Mouse (Mus musculus) midbrain, postnatal 0 days (tissue): ENCODE measurements around the gene Lypd6b. TPM values are rescaled to one million over a fixed set of nuclear protein-coding genes. Genes with fewer than 3 reads are reported as not detected.
A peak's percentile ranks its signal among the peaks of the same experiment; 100 is the strongest.

Source experiments
- ATAC-seq: fragments of 200-750 bp; cut with Nextera tagmentation; 2 replicates; pipeline ENCODE4 v1.8.0; 2017; ENCODE audit warnings: moderate number of reproducible peaks, mild to moderate bottlenecking, moderate TSS enrichment, moderate library complexity; ENCODE audit not compliant: low FRiP score
- DNase-seq: peaks from one replicate; pipeline ENCODE4 v3.0.0-alpha.2; 2015; ENCODE audit warnings: low spot score
- H3K27ac ChIP-seq: fragments of 300-500 bp; sonication (generic); 2 replicates; pipeline ENCODE4 v1.5.1; 2014; ENCODE audit warnings: low read depth, mild to moderate bottlenecking, low read length, mixed read lengths
- H3K27me3 ChIP-seq: fragments of 300-500 bp; sonication (generic); 2 replicates; pipeline ENCODE4 v1.6.1; 2014; ENCODE audit warnings: low read length, control low read depth, mixed read lengths; ENCODE audit not compliant: insufficient read depth
- H3K36me3 ChIP-seq: fragments of 300-500 bp; sonication (generic); 2 replicates; pipeline ENCODE4 v1.6.1; 2014; ENCODE audit warnings: low read length, control low read depth, mixed read lengths; ENCODE audit not compliant: insufficient read depth
- H3K4me1 ChIP-seq: fragments of 300-500 bp; sonication (generic); 2 replicates; pipeline ENCODE4 v1.6.1; 2014; ENCODE audit warnings: mild to moderate bottlenecking, control low read depth, antibody characterized with exemption, low read length, mixed read lengths; ENCODE audit not compliant: insufficient read depth
- H3K4me2 ChIP-seq: fragments of 300-500 bp; sonication (generic); 2 replicates; pipeline ENCODE4 v1.6.1; 2014; ENCODE audit warnings: low read depth, mild to moderate bottlenecking, low read length, mixed read lengths; ENCODE audit not compliant: poor library complexity, severe bottlenecking
- H3K4me3 ChIP-seq: fragments of 300-500 bp; sonication (generic); 2 replicates; pipeline ENCODE4 v1.5.1; 2014; ENCODE audit warnings: low read depth, mild to moderate bottlenecking, low read length, moderate library complexity
- H3K9ac ChIP-seq: fragments of 300-500 bp; sonication (generic); replicated peaks from 2 replicates; pipeline ENCODE4 v1.6.1; 2014; ENCODE audit warnings: mild to moderate bottlenecking, low read length, moderate library complexity, mixed read lengths; ENCODE audit not compliant: poor library complexity, severe bottlenecking
- H3K9me3 ChIP-seq: fragments of 300-500 bp; sonication (generic); 2 replicates; pipeline ENCODE4 v1.6.1; 2016; ENCODE audit warnings: low read length, control low read depth
- CTCF ChIP-seq: IDR thresholded peaks from 2 replicates; pipeline ENCODE4 v1.5.1; 2016; ENCODE audit warnings: antibody characterized with exemption, mild to moderate bottlenecking
- WGBS: fragments of 180-500 bp; shearing (Covaris S2); extraction: QIAGEN DNeasy Blood & Tissue Kit; methylation state at CpG from one replicate; pipeline ENCODE4 v1.1.7; 2014; 5-methylcytosine and 5-hydroxymethylcytosine counted together
- polyA plus RNA-seq: library from polyadenylated mRNA; unstranded; fragments of >200 nt; fragmentation: Nextera tagmentation; extraction: Ambion mirVana; gene quantifications from 2 replicates; pipeline ENCODE4 v1.2.1, GENCODE M21; 2015
- total RNA-seq: library from RNA; depleted of rRNA; stranded (reverse); fragments of >200 nt; gene quantifications from 2 replicates; pipeline ENCODE4 v1.2.3, GENCODE M21; 2014

Lypd6b gene
- total and polyA plus RNA-seq, 2 experiments from 2014 or later = 18.6 to 28.1 TPM

DNA sequence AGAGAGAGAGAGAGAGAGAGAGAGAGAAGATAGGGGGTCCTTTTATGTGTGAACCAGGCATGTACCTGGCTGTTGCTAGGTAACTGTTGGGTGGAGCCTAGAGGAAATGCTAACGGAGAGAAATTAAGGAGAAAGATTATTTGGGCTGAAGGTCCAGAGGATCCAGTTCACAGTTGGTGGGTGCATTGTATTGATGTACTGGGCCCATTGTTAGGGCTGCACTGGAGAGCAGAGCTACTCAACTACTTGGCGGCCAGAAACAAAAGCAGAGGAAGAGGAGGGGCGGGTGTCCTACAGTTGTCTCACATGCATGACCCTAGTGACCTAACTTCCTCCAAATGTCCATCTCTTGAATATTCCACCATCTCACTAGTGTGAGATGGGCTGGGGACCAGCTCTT, 96.5 kb downstream of the Lypd6b start:
- ATAC-seq (no peak), DNase-seq (no peak)
- Histone ChIP-seq H3K9ac (no peak overlapping the region), H3K27ac (no peak overlapping the region), H3K9me3 (no peaks in the 10 kb centered on the region), H3K36me3 (no peaks in the 10 kb centered on the region), H3K4me3 (no peak overlapping the region), H3K4me1 (no peaks in the 10 kb centered on the region; the same call in 1 of the 2 replicates), H3K27me3 (no peaks in the 10 kb centered on the region), H3K4me2 (no peak overlapping the region)
- TF ChIP-seq CTCF = no peak
- 23% methylated on average over 3 of the region's 3 CpGs for WGBS

DNA sequence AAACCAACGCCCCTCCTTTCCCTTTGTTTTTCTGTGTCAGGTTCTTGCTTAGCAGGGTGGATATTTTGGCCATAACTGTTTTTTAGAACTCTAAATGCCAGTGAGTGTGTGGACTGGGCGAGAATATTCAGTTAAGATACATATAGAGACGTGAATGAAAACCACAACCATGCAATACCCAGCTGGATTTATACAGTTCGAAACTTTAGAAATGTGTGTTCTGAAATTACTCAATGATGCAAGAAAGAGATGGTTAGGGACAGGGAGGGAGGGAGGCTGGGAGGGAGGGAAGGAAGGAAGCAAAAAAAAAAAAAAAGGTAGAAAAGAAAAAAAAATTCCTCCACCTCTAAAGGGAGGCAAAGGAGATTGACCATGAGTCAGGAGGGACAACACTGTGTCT, 98.7 kb downstream of the Lypd6b start:
- no peak overlapping the region for H3K9ac ChIP-seq
- H3K27ac ChIP-seq = no peak overlapping the region
- H3K9me3 ChIP-seq = no peaks in the 10 kb centered on the region
- ATAC-seq (no peak), DNase-seq (no peak)
- H3K36me3 ChIP-seq = no peaks in the 10 kb centered on the region
- no peak overlapping the region for H3K4me2 ChIP-seq
- no peak for TF ChIP-seq CTCF
- no peaks in the 10 kb centered on the region for H3K27me3 ChIP-seq
- H3K4me1 ChIP-seq = no peaks in the 10 kb centered on the region; the same call in 1 of the 2 replicates
- no peak overlapping the region for H3K4me3 ChIP-seq
- 92% methylated on average over 4 of the region's 4 CpGs for WGBS

DNA sequence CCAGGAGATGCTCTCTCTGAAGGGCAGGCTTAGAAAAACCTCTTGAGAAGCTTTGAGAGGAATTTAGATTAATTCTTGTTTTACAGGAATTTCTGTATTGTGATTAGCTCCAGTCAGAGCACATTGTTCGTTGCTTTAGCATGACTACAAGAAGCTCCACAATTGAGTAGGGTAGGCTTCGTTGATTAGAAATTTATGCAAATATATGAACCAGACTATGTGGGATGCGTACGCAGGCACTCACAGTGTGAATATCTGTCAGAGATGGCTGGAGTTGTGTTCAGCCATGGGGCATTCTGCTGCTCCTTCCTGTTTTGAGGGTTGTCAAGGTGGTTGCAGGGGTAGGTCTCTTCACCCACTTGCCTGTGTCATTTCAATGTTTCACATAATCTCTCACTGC, 100.9 kb downstream of the Lypd6b start:
- WGBS = 68% methylated on average over 4 of the region's 4 CpGs
- no peak for DNase-seq
- H3K36me3 ChIP-seq = no peaks in the 10 kb centered on the region
- no peak overlapping the region for H3K4me3 ChIP-seq
- no peaks in the 10 kb centered on the region; the same call in 1 of the 2 replicates for H3K4me1 ChIP-seq
- TF ChIP-seq CTCF = no peak
- no peak overlapping the region for H3K4me2 ChIP-seq
- no peaks in the 10 kb centered on the region for H3K27me3 ChIP-seq
- no peak overlapping the region for H3K27ac ChIP-seq
- H3K9ac ChIP-seq = no peak overlapping the region
- no peaks in the 10 kb centered on the region for H3K9me3 ChIP-seq
- ATAC-seq = no peak

DNA sequence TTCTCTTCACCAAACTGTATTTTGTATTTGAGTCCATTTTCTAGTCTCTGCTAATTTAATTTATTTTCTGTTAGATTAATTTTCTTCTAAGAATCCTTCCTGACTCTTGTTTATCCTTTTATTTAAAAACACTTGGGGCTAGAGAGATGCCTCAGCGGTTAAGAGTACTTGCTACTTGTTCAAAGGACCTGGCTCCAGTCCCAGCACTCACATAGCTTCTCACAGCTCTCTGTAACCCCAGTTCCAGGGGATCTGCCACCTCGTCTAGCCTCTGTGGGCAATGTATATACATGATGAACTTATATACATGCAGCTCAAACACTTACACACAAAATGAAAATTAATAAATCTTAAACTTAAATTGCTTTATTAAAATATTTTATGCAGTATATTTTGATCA, 103.2 kb downstream of the Lypd6b start:
- no peaks in the 10 kb centered on the region for H3K9me3 ChIP-seq
- no peak overlapping the region for H3K4me2 ChIP-seq
- no peak overlapping the region for H3K9ac ChIP-seq
- 53% methylated on average over 2 of the region's 2 CpGs for WGBS
- ATAC-seq = no peak
- H3K27me3 ChIP-seq = no peaks in the 10 kb centered on the region
- TF ChIP-seq CTCF = no peak
- H3K4me1 ChIP-seq = no peaks in the 10 kb centered on the region
- H3K27ac ChIP-seq = no peak overlapping the region
- DNase-seq = no peak
- no peaks in the 10 kb centered on the region for H3K36me3 ChIP-seq
- H3K4me3 ChIP-seq = no peak overlapping the region

DNA sequence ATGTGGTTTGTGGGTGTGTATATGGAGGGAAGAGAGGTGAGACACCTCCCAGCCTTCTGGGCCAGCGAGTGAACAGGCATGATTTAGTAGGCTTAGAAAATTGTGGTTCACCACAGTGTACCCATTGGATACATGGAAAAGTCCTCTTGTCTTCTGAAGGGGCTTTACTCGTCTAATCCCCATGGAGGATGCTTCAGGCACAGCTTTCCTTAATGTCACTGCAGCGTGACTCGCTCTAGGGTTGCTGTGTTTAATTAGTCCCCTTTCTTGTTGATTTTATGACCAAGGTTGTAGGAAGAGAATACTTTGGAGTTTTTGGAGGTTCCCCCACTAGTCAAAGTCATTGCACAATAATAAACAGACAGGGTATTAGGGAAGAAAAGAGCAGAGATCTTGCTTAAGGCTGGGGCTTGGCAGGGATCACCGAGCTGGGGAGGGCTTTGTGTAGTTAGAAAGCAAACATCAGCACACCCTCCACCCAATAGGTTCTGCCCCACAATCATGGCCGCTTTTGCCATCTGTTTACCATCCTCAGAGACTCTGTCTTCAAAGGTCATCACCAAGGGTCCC, 122.4 kb downstream of the Lypd6b start:
- TF ChIP-seq CTCF = no peak
- peaks cover 3% of the 10 kb centered on the region; the same call in 1 of the 2 replicates for H3K4me1 ChIP-seq
- WGBS = 77% methylated on average over 6 of the region's 6 CpGs

DNA sequence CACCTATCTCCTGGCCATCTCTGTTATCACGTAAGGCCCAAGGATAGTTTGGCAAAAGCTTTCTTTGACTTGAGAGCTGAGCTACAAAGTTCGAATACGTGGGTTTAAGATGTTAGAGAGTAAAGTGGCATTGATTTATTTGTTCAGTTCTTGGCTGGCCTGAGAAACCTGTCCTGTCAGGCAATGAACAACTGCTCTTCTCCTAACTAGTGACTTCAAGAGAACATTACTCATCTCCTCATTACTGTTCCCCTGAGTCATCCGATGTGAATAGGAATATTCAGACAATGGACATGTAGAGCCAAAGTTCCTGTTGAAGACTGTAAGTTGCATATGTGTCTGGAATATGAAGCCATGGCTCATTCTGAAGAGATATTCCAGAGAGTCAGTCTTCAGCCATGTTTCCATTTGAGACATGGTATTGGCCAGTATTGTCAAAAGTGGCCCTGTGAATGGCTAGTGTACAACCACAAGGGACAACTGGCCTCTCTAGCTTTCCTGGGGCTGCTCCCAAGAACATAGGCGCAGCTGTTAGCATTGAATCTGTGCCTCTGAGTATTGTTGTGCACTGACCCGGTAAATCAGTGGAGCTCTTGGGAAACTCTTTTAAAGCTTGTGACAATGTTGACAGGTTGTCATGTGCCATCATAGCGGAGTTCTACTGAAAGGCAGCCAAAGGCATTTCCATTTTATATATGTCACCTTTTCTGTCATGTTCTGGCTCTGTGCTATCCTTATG, 124.0 kb downstream of the Lypd6b start:
- no peaks in the 10 kb centered on the region for H3K36me3 ChIP-seq
- H3K4me2 ChIP-seq = no peak overlapping the region
- no peak overlapping the region for H3K4me3 ChIP-seq
- TF ChIP-seq CTCF = no peak
- WGBS = 73% methylated on average over 7 of the region's 7 CpGs
- no peak overlapping the region for H3K9ac ChIP-seq
- H3K9me3 ChIP-seq = no peaks in the 10 kb centered on the region
- no peaks in the 10 kb centered on the region for H3K27me3 ChIP-seq
- peaks cover 3% of the 10 kb centered on the region; the same call in 1 of the 2 replicates for H3K4me1 ChIP-seq
- DNase-seq (peak; percentile 34), ATAC-seq (no peak)
- no peak overlapping the region for H3K27ac ChIP-seq

More for the DNA sequence above, 122.4 kb downstream of the Lypd6b start:
- H3K4me3 ChIP-seq = no peak overlapping the region
- no peak overlapping the region for H3K4me2 ChIP-seq
- no peaks in the 10 kb centered on the region for H3K9me3 ChIP-seq
- ATAC-seq (no peak), DNase-seq (no peak)
- H3K36me3 ChIP-seq = no peaks in the 10 kb centered on the region
- H3K27me3 ChIP-seq = no peaks in the 10 kb centered on the region
- no peak overlapping the region for H3K9ac ChIP-seq
- H3K27ac ChIP-seq = no peak overlapping the region
